Mouse (Mus musculus): Measurements from ENCODE around the gene Scarf2.

- TF ChIP-seq POLR2A (IDR thresholded peaks at IDR 0.05; ENCODE audit: control insufficient read depth in 1 of 2, insufficient read depth in 1 of 2, low read depth in 1 of 2, low read length in 2 of 2, poor library complexity in 1 of 2) (peak in 1 of 2 experiments; percentile 47; a peak in 2 of 4 replicates), CHD2 (IDR thresholded peaks at IDR 0.05; ENCODE audit: low read length) (no peak), SMC3 (IDR thresholded peaks at IDR 0.05; ENCODE audit: low read depth, low read length) (peak; percentile 75), USF2 (IDR thresholded peaks at IDR 0.05; ENCODE audit: borderline replicate concordance in 1 of 2, insufficient read depth in 1 of 2, low read depth in 1 of 2, low read length in 2 of 2) (no peak), CTCF (IDR thresholded peaks at IDR 0.05 in 2 of 3, conservative IDR thresholded peaks at IDR 0.05 in 1 of 3; ENCODE audit: control insufficient read depth in 1 of 3, insufficient read depth in 1 of 3, low read depth in 2 of 3, low read length in 3 of 3, poor library complexity in 1 of 3, severe bottlenecking in 1 of 3) (peak; percentile 88 to 92 (median 90)), EP300 (IDR thresholded peaks at IDR 0.05; ENCODE audit: low read depth in 1 of 2, low read length in 2 of 2) (no peak), USF1 (IDR thresholded peaks at IDR 0.05; ENCODE audit: low read depth, low read length) (no peak; the same call in 1 of the 2 replicates), MAX (IDR thresholded peaks at IDR 0.05; ENCODE audit: low read length) (0 out of 2 replicates have a peak, but pooled peaks have one; percentile 15)
These were observed 36.4 kb upstream of the Scarf2 start for GRCm38 (mm10) chr16:17760657-17761056.
